Mouse (Mus musculus): ENCODE measurements around the gene Muc1.

Gene Muc1

DNA sequence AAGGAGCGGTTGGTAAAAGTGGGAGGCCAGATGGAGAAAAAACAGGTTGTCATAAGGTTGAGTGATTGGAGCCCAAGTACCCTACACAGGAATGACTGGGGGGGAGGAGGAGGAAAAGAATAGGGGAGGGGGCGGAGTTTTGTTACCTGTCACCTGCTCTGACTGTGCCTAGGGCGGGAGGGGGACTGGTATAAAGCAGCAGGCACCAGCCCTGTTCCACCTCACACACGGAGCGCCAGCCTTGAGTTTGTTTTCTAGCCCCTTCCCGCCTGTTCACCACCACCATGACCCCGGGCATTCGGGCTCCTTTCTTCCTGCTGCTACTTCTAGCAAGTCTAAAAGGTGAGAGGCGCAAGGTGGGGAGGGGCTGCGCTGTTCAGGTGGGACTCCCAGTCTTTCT lies at the start of gene Muc1:
Gene Muc1, plus strand, starts transcription at position 222 of the 400 bp plus-strand sequence.
- no peak for DNase-seq (ENCODE audit: low read depth, low spot score)

DNA sequence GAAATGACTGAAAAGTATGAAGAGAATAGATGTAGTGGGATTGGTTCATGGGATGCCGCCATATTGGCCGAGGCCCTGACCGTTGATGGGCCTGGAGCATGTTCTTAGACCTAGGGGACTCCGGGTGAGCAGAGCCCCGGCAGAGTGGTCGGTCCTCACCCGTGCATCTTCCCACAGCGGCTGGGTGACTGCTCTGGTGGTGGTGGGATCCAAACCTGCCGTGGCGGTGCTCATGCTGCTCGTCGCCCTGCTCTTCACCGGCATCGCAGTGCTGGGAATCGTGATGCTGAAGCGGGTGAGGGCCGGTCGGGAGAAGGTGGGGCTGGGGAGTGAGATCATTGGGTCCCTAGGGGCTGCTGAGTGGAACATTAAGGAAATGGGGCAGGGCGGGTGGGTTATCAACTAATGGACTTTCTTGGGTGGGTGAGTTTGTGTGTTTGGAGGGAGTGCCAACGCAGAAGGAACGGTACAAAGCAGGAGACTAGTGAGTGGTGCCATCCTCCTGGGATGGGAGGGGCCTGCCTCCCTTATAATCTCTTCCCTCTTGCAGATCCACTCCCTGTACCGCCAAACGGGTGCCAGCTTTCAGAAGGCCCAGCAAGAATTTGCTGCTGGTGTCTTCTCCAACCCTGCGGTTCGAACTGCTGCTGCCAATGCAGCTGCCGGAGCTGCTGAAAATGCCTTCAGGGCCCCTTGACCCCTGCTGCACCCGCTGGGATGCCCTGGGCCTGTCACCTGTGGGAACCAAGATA lies 46.9 kb upstream of the Muc1 start:
- DNase-seq (ENCODE audit: low read depth, low spot score) = no peak

DNA sequence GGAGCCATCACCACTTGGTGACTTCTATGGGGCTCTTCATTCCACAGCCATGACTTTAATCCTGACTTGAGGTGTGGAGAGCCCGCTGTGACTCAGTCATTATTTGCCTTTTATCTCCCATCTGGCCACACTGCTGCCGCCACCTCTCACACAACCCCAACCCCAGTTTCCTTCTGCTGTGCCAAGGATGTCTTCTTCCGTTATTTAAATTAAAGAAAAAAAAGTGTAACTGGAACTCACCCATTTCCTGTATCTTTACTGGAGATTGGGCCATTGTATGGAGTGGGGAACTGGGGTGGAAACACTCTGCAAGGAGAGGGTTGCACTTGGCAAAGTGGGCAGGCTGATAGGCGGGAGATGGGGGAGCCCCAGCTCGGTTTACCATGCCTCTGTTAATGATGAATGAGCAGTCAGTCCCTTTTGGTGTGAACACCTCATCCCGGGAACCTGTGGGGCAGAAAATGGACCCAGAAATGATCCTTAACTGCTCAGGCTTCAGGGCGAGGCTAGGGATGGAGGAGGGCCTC lies 46.3 kb upstream of the Muc1 start:
- no peak for DNase-seq (ENCODE audit: low read depth, low spot score)

DNA sequence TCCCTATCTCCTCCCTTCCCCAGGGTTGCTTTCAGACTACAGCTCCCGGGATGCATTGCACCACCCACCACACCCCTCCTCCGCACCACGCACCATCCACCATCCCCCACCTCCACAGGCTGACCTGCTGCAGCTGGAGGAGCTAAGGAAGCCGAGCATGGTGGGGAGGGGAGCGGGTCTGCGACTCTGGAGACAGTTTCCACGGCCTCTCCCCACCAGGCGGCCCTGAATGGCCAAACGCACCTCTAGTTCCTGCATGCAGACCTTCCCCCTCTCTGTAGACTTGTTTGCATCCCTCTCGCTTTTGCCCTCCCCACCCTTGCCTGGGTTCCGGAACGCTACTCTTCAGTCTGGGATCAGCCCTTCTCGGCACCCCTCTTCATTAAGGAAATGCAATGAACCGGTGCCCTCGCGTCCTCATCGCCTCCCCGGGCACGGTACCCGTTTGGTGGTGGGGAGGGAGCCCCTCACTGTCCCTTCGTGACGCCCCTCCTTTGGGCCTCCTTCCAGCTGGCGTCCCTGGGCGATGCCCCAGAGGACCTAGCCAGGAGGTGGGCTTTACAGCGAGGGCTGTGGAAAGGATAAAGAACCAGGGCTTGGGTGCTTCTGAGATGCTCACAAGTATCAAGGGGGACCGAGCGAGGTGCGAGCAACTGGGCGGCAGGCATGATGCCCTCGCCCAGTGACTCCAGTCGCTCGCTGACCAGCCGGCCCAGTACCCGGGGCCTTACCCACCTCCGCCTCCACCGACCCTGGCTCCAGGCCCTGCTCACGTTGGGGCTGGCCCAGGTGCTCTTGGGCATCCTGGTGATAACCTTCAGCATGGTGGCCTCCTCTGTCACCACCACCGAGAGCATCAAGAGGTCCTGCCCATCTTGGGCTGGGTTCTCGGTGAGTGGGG lies 45.5 kb upstream of the Muc1 start, which contains the start of gene Fam189b:
Gene Fam189b, plus strand, starts transcription at position 86 of the 901 bp plus-strand sequence.
- DNase-seq (ENCODE audit: low read depth, low spot score) = peak; percentile 79

DNA sequence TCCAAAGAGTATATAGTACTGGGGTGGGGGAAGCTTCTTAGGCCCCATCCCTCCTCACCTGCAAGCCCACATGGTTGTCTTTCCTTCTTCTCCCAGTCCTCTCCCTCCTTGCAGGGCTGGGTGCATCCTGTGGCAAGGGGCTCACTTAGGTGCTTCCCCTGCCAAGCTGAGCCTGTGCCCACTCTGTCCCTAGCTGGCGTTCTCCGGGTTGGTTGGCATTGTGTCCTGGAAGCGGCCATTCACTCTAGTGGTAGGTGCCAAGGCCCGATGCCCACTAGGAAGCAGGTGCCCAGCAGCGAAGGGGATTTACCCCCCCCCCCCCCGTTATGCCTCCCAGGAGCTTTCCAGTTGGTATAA lies 44.9 kb upstream of the Muc1 start:
- no peak for DNase-seq (ENCODE audit: low read depth, low spot score)

DNA sequence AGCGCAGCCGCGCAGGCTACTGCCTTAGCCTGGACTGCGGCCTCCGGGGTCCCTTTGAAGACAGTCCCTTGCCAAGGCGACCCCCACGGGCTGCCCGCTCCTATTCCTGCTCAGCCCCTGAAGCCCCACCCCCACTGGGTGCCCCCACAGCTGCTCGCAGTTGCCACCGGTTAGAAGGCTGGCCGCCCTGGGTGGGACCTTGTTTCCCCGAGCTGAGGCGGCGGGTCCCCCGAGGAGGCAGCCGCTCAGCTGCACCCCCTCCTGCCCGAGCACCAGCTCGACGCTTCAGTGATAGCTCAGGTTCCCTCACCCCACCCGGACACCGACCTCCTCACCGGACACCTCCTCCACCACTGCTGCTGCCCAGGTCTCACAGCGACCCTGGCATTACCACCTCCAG lies 41.7 kb upstream of the Muc1 start:
- no peak for DNase-seq (ENCODE audit: low read depth, low spot score)

DNA sequence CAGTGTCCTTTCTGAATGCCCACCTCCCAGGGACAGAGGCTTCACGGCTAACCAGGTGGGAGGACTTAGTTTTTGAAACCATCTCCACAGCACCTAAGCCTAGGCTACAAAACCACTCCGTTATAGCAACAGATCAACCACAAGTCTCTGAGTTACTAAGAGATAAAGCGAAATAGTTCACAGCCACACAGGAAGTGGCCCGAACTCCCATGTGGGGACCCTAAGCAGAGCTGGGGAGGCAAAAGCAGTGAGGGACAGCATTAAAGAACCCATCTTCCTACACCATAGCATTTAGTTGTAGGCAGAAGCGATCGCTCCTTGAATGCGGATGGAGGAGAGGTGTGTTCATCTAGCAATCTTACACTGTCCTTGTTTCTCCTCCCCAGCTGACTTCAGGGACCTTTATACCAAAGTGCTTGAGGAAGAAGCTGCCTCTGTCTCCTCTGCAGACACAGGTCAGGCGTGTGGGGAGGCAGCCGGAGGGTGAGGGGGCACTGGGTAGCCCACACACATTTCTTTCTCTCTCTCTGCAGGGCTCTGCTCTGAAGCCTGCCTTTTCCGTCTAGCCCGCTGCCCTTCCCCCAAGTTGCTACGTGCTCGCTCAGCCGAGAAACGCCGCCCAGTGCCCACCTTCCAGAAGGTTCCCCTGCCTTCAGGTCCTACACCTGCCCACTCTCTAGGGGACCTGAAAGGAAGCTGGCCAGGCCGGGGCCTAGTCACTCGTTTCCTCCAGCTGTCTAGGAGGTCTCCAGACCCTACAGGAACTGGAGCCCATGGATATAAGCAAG lies 41.0 kb upstream of the Muc1 start:
- DNase-seq (ENCODE audit: low read depth, low spot score) = no peak

DNA sequence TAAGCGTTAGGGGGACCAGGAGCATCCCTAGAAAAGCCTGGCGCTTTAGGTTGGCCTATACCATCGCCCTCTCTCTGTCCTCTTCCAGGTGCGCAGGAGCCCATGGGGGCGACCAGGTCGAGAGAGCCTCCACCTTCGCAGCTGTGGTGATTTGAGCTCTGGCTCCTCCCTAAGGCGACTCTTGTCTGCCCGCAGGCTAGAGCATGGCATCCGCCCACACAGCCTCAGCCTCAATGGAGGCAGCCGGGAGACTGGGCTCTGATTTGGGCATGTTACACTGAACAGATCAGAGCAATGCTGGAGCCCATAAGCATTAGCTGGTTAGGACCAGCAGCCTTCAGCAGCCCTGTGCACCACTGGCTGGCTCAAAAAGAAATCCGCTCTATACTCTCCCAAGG lies 40.4 kb upstream of the Muc1 start:
- no peak for DNase-seq (ENCODE audit: low read depth, low spot score)

DNA sequence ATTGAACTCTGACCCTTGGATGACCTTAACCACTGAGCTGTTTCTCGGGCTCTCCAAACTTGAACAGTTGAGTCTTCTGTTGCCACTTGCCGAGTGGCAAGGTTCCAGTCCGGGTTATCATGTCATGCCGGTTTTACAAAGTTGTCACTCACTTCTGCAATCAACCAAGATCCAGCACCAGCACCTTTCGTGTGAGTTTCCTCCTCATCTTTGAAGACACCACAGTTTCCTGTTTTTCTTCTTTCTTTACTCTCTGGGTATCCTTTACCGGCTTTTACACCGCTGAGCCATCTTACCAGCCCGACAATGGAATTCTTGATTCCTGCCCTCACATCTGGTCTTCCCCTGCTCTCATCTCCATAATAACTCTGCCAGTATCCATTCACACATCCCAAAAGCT lies 38.4 kb upstream of the Muc1 start:
- DNase-seq (ENCODE audit: low read depth, low spot score) = no peak

DNA sequence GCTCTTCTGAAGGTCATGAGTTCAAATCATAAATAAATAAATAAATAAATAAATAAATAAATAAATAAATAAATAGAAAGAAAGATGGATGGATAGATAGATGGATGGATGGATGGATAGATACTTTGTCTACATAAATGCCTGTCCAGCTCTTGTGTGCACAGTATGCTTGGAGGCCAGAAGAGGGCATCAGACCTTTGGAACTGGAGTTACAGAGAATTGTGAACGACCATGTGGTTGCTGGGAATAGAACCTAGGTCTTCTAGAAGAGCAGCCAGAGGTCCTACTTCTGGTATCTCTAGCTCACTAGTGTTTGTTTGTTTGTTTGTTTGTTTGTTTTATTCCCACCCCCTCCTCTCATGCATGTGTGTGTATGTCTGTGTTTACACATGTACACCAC lies 35.5 kb upstream of the Muc1 start:
- DNase-seq (ENCODE audit: low read depth, low spot score) = no peak

DNA sequence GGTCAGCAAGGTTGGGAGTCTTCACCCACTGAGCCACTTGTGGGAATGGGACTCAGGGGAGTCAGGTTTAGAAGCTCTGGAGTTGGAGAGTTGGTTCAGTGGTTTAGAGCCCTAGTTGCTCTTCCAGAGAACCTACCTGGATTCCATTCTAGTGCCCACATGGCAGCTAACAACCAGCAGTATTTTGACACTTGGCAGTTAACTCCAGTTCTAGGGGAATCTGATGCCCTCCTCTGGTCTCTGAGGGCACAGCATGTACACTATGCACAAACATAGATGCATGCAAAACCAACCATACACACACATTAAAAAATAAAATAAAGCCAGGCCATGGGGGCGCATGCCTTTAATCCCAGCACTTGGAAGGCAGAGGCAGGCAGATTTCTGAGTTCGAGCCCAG lies 35.0 kb upstream of the Muc1 start:
- no peak for DNase-seq (ENCODE audit: low read depth, low spot score)

DNA sequence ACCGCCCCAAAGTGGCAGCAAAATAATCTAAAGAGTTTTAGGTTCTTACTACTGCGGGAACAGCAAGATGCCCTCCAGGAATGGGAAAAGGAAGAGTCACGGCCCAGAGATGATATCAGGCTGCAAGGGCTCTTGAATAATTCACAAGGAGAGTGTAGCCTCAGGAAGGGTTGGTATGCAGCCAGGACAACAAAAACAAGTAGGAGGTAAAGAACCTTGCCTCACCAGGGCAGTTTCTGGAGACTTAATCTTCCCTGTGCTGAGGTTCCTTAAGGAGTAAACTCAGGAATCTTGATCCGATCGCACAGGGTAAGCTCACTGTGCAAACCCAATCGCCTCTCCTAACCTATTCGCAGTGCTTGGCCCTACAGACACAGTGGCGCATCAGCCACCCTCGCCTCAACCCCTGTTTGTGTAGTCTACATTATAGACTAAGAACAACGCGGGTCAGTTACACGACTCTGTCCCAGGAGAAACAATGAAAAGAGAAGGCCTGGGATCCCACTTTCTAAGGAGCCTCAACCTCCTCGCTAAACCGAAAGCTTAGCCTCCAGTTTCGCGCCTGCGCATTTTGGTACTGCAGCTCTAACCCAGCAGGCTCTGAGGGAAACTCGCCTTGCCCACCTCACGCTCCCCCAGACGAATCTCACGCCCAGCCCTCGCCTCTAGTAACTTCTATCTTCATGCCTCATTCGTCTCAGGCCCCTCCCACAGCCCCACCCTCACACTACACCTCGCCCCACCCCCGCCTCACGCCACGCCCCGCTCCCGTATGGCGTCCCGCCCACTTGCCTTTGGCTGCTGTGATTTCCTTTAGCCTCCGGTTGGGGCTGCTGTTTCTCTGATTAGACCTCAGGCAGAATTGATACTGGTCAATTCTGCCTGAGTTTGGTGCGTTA lies 32.6 kb upstream of the Muc1 start:
- peak; percentile 75 for DNase-seq (ENCODE audit: low read depth, low spot score)

DNA sequence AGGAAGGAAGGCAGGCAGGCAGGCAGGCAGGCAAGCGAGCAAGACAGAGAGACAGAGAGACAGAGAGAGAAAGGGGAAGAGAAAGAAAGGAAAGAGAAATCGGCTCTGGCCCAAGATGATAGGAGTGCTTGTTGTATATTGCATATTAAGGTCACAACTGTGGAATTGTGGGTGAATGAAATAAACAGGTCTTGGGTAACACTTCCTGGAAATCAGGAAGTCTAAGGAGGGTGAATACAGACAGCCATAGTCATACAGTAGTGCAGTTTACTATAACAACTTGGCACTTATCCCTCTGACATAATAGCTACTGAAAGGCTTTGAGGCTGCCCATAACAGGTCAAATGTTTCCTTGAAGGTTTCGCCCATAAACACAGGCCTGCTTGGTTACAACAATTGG lies 29.0 kb upstream of the Muc1 start:
- DNase-seq (ENCODE audit: low read depth, low spot score) = no peak

DNA sequence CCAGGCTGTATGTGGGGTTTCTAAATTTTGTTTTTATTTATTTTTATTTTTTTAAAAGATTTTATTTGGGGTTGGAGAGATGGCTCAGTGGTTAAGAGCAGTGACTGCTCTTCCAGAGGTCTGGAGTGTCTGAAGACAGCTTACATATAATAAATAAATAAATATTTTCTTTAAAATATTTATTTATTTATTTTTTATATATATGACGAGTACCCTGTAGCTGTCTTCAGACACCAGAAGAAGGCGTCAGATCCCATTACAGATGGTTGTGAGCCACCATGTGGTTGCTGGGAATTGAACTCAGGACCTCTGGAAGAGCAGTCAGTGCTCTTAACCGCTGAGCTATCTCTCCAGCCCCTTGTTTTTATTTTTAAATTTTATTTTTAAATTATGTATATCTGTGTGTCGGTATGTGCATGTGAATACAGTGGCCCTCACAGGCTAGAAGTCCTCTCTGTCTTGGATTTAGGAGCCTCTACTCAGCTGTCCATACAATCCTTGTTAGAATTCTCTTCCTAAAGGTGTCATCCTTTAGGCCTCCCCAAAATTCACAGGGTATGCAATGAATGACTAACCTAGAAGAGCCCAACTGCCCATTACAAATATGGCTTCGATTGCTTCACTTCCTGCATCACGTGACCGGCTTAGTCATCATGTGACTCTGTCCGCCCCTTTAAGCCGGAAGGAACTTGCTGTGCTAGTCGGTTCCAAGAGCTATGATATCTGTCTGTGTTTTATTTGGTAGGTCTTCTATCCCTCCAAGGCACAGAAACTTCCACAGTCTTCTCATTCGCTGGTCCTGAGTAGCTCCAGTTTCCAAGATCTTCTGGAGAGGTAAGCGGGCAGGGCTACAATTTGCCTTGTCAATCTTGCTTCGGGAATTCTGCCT lies 26.4 kb upstream of the Muc1 start, which contains the start of gene Gba:
Gene Gba, plus strand, starts transcription at position 676 of the 889 bp plus-strand sequence.
- DNase-seq (ENCODE audit: low read depth, low spot score) = peak; percentile 64

DNA sequence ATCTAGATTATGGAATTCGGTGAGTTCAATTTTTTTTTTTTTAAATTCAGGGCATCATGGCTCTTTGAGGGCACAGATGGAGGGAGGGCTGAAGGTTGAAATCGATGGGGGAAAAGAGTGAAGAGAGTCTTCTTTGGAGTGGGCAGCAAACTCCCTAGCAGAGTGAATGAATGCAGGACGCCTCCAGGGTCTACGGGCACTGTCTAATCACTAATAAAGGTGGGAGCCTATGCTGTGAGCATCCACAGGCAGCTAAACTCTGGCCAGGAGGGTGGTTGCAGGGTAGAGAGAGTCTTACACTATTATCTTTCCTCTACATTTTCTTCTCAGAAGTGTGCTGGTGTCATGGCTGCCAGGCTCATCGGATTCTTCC lies 25.7 kb upstream of the Muc1 start:
- no peak for DNase-seq (ENCODE audit: low read depth, low spot score)

DNA sequence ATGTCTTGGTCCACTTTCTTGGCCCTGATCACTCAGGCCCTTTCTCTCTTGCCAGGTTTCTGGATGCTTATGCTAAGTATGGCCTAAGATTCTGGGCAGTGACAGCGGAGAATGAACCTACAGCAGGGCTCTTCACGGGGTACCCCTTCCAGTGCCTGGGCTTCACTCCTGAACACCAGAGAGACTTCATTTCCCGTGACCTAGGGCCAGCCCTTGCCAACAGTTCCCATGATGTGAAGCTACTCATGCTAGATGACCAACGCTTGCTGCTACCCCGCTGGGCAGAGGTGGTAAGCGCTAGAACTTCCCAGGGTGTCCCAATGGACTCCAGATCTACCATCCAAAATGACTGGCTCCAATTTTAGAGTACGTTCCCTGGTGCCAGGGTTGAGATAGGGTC lies 22.8 kb upstream of the Muc1 start:
- DNase-seq (ENCODE audit: low read depth, low spot score) = no peak

DNA sequence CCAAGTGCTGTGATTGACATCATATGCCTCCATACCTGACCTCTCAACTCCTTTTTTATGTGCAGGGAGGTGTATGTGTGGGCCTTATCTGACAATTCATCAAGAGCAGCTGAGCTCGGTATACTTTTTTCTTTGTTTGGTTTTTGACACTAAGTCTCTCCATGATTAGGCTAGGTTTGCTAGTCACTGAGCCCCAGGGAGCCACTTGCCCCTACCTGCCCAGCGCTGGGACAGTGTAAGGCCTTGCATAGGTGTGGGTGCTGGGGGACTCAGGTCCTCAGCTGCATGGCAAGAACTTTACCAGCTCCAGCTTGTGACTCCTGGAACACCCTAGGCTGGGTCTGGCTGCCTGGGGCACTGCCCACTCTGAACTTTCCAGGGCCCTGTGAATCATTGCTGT lies 22.2 kb upstream of the Muc1 start:
- no peak for DNase-seq (ENCODE audit: low read depth, low spot score)

DNA sequence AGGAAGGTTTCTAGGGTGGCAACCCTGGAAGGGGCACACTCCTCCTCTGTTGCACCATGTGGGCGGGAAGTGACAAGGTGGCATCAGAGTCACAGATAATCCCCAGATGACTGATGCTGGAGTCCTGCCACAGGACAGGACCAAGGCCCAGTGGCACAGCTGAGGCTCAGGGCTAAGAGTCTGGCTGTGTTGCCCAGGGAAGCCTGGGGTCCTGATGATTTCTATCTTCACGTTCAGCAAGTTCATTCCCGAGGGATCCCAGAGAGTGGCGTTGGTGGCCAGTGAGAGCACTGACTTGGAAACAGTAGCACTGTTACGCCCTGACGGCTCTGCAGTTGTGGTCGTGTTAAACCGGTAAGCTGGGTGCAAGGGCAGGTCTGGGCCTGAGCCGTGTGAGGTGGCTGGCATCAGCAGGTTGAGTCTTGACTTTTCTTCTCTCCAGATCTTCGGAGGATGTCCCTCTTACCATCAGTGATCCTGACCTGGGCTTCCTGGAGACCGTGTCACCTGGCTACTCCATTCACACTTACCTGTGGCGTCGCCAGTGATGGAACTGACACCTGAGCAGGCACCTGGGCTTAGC lies 20.7 kb upstream of the Muc1 start:
- no peak for DNase-seq (ENCODE audit: low read depth, low spot score)

DNA sequence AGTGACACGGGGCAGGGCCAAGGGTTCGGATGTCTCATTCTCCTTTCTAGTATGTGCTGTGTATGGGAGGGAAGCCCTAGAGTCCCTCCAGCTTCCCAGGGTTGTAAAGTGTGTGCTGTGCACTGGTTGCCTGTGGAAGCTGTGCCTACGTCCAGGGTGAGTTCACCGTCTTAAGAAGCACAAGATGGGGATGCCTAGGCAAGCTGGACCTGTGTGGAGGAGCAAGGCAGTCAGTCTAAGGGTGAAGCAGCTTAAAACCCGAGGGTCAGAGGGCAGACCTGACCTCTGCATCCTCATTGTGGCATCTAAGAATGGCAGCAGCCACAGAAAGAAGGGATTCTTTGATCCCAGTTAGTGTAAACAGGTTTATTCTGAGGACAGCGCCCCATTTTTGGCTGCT lies 20.1 kb upstream of the Muc1 start:
- no peak for DNase-seq (ENCODE audit: low read depth, low spot score)

All from WW6 (cell line).